Mouse (Mus musculus) liver, embryonic 15.5 days (tissue): Measurements from ENCODE around the gene Clic1. TPM values are rescaled to one million over a fixed set of nuclear protein-coding genes. Genes with fewer than 3 reads are reported as not detected.

Experiments
- ATAC-seq: fragments of 200-750 bp; cut with Nextera tagmentation; 2 replicates; pipeline ENCODE4 v1.8.0; 2017; ENCODE audit warnings: moderate number of reproducible peaks, mild to moderate bottlenecking, moderate library complexity; ENCODE audit not compliant: insufficient read depth
- H3K27ac ChIP-seq: fragments of 300-500 bp; sonication (generic); replicated peaks from 2 replicates; pipeline ENCODE4 v1.5.1; 2015; ENCODE audit warnings: mild to moderate bottlenecking, inconsistent platforms
- H3K27me3 ChIP-seq: fragments of 300-500 bp; sonication (generic); 2 replicates; pipeline ENCODE4 v1.6.1; 2015; ENCODE audit warnings: mild to moderate bottlenecking, inconsistent platforms
- H3K36me3 ChIP-seq: fragments of 300-500 bp; sonication (generic); replicated peaks from 2 replicates; pipeline ENCODE4 v1.6.1; 2015; ENCODE audit warnings: moderate library complexity, mild to moderate bottlenecking, inconsistent platforms
- H3K4me1 ChIP-seq: fragments of 300-500 bp; sonication (generic); replicated peaks from 2 replicates; pipeline ENCODE4 v1.6.1; 2015; ENCODE audit warnings: inconsistent platforms
- H3K4me2 ChIP-seq: fragments of 300-500 bp; sonication (generic); 2 replicates; pipeline ENCODE4 v1.6.1; 2015; ENCODE audit warnings: moderate library complexity, mild to moderate bottlenecking, inconsistent platforms
- H3K4me3 ChIP-seq: fragments of 300-500 bp; sonication (generic); replicated peaks from 2 replicates; pipeline ENCODE4 v1.5.1; 2015; ENCODE audit warnings: mild to moderate bottlenecking, inconsistent platforms
- H3K9ac ChIP-seq: fragments of 300-500 bp; sonication (generic); 2 replicates; pipeline ENCODE4 v1.6.1; 2015; ENCODE audit warnings: moderate library complexity, mild to moderate bottlenecking, inconsistent platforms
- H3K9me3 ChIP-seq: fragments of 300-500 bp; sonication (generic); replicated peaks from 2 replicates; pipeline ENCODE4 v1.6.1; 2016; ENCODE audit warnings: inconsistent platforms
- WGBS: fragments of 180-500 bp; shearing (Covaris S2); methylation state at CpG from one replicate; pipeline ENCODE4 v1.1.7; 2015; ENCODE audit warnings: mixed read lengths; ENCODE audit not compliant: insufficient replicate concordance; 5-methylcytosine and 5-hydroxymethylcytosine counted together
- polyA plus RNA-seq: library from polyadenylated mRNA; unstranded; fragments of >200 nt; fragmentation: Nextera tagmentation; extraction: Ambion mirVana; gene quantifications from 2 replicates; pipeline ENCODE4 v1.2.1, GENCODE M21; 2015

Clic1 gene
- polyA plus RNA-seq, 1 experiment from 2014 or later: 122 TPM

DNA sequence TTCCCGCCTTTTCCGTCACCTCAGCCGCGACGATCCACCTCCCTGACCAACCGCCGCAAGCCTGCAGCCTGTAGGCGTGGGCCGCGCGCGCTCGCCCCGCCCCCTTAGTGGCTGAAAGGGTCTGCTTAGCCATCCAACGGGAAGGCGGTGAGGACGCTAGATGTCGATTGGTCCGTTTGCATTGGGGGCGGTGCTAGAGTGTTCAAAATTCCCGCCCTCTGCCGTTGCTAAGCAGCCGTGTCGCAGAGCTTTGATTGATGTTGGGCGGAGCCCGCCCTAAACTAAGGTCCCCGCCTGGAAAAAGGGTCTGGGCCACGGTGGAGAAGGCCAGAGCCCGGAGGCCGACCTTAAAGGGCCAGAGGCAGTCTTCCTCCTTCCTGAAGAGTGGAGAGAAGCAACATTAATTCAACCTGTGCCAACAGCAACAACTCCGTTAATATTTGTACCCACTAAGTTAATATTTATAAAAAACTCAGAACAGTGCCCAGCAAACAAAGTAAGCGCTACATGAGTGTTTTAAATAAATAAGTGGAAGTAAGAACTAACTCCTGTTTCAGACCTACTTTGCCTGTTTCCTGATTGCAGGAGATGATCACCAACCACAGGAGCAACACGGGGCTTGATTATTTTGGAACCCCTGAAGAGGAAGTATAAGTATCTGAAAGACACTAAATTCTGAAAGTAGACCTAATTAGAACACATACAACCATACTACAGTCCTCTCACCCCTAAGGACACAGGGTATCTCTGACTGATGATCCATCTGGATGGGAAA lies 2.9 kb upstream of the Clic1 start, which contains the start of gene Msh5:
Msh5 (minus strand) TSS at position 65 of the 775 bp plus-strand sequence.
- peak; percentile 87 for ATAC-seq
- H3K36me3 ChIP-seq: no peaks in the 10 kb centered on the region
- 2% methylated on average over 33 of the region's 33 CpGs for WGBS
- peak within 1 kb of the TSS; percentile 98 for H3K4me2 ChIP-seq
- H3K4me1 ChIP-seq: peaks cover 91% of the 10 kb centered on the region
- no peaks in the 10 kb centered on the region for H3K27me3 ChIP-seq
- H3K9ac ChIP-seq: peak within 1 kb of the TSS; percentile 88
- no peaks in the 10 kb centered on the region for H3K9me3 ChIP-seq
- H3K4me3 ChIP-seq: peak within 1 kb of the TSS; percentile 72
- H3K27ac ChIP-seq: peak within 1 kb of the TSS; percentile 91

DNA sequence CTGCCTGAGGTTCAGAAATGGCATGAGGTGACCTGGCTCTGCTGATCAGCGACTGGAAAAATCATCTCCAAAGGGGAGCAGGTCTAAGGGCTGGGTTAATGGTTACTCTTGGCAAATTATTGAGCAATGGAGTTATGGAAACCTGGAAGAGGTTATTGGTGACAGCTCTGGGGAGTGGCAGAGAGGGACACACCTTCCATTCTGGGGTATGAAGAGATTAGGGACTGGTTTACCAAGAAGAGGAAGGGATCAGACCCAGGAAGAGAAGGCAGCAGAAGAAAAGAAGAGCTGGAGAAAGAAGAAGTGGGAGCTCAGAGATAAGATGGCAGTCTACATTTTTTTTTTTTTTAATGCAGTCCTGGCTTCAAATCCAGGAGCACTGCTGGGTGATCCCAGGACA lies 2.1 kb upstream of the Clic1 start:
- H3K27ac ChIP-seq: peak overlapping the region; percentile 91
- peak overlapping the region; percentile 98 for H3K4me2 ChIP-seq
- no peak for ATAC-seq
- no peaks in the 10 kb centered on the region for H3K9me3 ChIP-seq
- H3K9ac ChIP-seq: peak overlapping the region; percentile 51
- H3K4me3 ChIP-seq: peak overlapping the region; percentile 72
- peaks cover 94% of the 10 kb centered on the region for H3K4me1 ChIP-seq
- WGBS: 10% methylated on average over 1 of the region's 1 CpGs
- H3K27me3 ChIP-seq: no peaks in the 10 kb centered on the region
- peaks cover 8% of the 10 kb centered on the region for H3K36me3 ChIP-seq

DNA sequence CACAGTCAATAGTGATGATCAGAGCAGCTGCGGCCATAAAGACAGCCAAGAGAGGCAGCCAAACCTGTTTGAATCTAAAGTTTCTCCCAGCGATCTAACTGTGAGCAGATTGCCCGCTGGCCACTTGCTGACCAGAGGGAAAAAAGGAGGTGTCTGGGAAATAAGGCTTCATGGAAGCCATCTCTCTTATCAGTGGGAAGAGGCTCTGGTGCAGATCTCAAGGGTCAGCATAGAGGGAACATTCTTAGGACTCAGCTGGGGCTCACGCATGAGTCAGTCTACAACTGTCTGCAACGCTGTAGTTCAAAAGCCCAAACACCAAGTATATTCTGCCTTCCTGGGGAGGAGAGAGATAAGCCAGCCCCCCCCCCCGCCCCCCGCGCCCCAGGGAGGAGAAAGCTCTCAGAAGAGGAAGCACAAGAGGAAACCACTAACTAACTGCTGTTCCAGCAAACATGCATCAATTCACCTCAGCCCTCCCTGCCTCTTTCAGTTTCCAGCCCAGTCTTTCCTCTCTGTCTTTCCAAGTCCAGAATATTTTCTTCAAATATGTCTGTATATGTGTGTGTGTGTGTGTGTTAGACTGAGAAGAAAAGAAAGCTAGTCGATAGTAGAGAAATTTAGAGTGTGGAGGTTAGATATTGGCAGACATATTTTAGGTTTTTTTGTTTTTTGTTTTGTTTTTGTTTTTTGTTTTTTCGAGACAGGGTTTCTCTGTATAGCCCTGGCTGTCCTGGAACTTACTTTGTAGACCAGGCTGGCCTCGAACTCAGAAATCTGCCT lies 1.4 kb upstream of the Clic1 start:
- Histone ChIP-seq H3K4me1 (peaks cover 98% of the 10 kb centered on the region), H3K9me3 (no peaks in the 10 kb centered on the region), H3K4me2 (peak overlapping the region; percentile 98), H3K36me3 (peaks cover 14% of the 10 kb centered on the region), H3K27me3 (no peaks in the 10 kb centered on the region), H3K4me3 (peak overlapping the region; percentile 37), H3K27ac (peak overlapping the region; percentile 91), H3K9ac (peak overlapping the region; percentile 51)
- no peak for ATAC-seq
- WGBS: 5% methylated on average over 11 of the region's 11 CpGs

DNA sequence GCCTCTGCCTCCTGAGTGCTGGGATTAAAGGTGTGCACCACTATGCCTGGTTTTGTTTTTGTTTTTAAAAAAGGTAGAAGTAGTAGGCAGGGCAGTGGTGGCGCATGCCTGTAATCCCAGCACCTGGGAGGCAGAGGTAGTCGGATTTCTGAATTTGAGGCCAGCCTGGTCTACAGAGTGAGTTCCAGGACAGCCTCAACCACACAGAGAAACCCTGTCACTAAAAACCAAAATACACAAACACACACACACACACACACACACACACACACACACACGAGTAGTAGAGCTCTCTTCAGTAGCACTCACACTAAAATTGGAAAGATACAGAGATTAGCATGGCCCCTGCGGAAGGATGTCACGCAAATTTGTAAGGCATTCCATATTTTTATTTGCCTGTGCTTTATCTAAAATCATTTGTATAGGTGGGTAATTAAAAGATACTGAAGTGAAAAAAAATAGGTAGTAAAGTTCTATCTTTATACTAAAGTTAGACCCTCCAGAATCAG lies 780 bp upstream of the Clic1 start:
- Histone ChIP-seq H3K27ac (peak overlapping the region; percentile 91), H3K4me3 (peak overlapping the region; percentile 72; the same call in 1 of the 2 replicates), H3K36me3 (peaks cover 21% of the 10 kb centered on the region), H3K27me3 (no peaks in the 10 kb centered on the region), H3K4me1 (peaks cover 92% of the 10 kb centered on the region), H3K4me2 (peak overlapping the region; percentile 98), H3K9me3 (no peaks in the 10 kb centered on the region), H3K9ac (0 out of 2 replicates have a peak overlapping the region, but pooled peaks have one; percentile 12)
- no peak for ATAC-seq
- 32% methylated on average over 5 of the region's 5 CpGs for WGBS

DNA sequence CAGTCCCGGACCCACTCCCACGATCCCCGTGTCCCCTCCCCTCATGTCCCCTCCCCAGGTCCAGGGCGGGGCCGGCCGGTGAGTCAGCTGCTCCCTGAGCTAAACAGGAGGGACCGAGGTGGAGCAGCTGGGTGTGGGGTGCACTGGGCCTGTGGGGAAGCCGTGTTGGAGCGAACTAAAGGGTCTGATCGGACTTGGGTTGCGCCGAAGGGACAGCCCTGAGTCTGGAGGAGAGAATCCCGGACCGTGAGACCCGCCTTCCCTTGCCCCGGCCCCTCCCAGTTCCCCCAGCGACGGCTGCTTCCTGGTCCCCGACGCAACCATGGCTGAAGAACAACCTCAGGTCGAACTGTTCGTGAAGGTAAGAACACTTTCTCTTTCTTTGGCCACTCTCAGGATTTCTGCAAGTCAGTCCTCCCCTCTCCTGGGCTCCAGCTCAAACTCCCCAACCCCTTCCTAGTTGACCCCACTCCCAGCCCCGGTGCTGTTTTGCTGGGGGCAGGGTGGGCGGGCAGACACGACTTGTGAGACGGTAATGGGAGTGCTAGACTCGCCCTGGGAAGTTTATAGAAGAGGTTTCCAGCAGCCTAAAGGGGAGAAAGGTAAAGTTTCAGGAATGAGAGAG lies 472 bp downstream of the Clic1 start:
- H3K27me3 ChIP-seq: no peaks in the 10 kb centered on the region
- H3K4me3 ChIP-seq: peak overlapping the region; percentile 72
- under 1% methylated on average over 27 of the region's 27 CpGs for WGBS
- H3K4me2 ChIP-seq: peak overlapping the region; percentile 98
- peak; percentile 23 for ATAC-seq
- H3K9ac ChIP-seq: peak overlapping the region; percentile 87
- H3K27ac ChIP-seq: peak overlapping the region; percentile 91
- peaks cover 33% of the 10 kb centered on the region for H3K36me3 ChIP-seq
- H3K4me1 ChIP-seq: peaks cover 82% of the 10 kb centered on the region
- H3K9me3 ChIP-seq: no peaks in the 10 kb centered on the region

DNA sequence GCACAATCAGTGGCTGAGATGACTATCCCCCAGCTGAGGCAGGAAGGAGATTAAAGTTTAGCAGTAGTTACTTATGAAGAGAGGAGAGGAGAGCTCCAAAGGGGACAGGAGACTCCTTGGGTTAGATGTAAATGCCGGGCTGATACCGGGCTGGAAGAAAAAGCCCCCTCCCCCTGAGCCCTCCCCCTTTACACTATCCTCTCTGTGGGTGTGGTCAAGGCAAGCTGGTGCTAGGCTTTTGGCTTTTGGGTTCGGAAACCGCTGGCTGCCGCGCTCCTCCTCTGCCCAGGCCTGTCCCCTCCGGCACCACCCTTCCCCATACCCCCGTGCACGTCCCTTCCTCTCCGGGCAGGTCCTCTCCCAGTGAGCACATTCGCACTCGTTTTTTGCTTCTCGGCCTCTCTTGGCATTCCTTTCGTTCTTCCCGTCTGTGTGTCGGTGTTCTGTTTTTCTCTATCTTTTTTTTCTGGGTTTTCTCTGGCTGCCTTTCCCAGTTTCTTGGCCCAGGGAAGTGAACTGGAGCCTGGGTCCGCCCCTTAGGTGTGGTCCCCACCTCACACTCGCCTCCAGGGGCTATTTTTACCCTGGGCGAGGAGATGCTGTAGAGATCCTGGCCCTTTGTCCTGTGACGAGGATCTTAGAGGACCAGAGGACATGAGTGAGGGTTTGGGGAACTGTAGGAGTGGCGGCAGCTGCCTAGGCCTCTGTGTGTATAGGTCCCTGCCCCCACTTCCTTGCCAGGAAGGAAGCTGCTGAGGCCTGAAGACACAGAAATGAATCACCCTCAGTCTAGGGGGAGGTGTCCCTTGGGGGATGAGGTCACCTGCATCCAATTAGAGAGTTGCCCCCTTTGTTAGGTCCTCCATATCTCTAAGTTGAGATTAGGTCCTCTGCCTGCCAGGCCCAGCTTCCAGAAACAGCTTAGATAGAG lies 1.7 kb downstream of the Clic1 start:
- Histone ChIP-seq H3K4me2 (peak overlapping the region; percentile 98), H3K4me1 (peaks cover 81% of the 10 kb centered on the region), H3K27me3 (no peaks in the 10 kb centered on the region), H3K36me3 (peaks cover 45% of the 10 kb centered on the region), H3K9me3 (no peaks in the 10 kb centered on the region), H3K4me3 (peak overlapping the region; percentile 72), H3K27ac (peak overlapping the region; percentile 91), H3K9ac (peak overlapping the region; percentile 87)
- peak; percentile 44; the same call in 1 of the 2 replicates for ATAC-seq
- 2% methylated on average over 21 of the region's 21 CpGs for WGBS

DNA sequence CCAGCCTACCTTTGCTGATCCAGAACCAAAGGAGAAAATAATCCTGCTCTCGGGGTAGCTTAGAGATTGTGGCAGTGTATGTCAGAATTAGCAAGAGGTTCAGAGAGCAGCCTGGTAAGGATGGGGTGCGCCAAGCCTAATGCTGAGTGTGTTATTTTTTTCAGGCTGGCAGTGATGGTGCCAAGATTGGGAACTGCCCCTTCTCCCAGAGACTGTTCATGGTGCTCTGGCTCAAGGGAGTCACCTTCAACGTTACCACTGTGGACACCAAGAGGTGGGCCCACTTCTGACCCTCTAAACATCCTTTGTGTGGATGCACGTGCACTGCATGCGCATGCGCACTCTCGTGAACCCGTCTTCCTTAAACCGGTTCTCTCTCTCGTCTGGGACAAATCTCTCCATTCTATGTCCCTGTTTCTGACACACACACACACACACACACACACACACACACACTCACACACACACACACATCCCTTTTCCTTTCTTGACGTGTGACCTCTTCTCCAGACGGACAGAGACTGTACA lies 2.6 kb downstream of the Clic1 start:
- no peak for ATAC-seq
- H3K27me3 ChIP-seq: no peaks in the 10 kb centered on the region
- H3K9me3 ChIP-seq: no peaks in the 10 kb centered on the region
- H3K4me2 ChIP-seq: peak overlapping the region; percentile 98
- 81% methylated on average over 12 of the region's 12 CpGs for WGBS
- H3K4me3 ChIP-seq: peak overlapping the region; percentile 72
- H3K36me3 ChIP-seq: peaks cover 52% of the 10 kb centered on the region
- H3K4me1 ChIP-seq: peaks cover 76% of the 10 kb centered on the region
- H3K9ac ChIP-seq: peak overlapping the region; percentile 87
- H3K27ac ChIP-seq: peak overlapping the region; percentile 91

DNA sequence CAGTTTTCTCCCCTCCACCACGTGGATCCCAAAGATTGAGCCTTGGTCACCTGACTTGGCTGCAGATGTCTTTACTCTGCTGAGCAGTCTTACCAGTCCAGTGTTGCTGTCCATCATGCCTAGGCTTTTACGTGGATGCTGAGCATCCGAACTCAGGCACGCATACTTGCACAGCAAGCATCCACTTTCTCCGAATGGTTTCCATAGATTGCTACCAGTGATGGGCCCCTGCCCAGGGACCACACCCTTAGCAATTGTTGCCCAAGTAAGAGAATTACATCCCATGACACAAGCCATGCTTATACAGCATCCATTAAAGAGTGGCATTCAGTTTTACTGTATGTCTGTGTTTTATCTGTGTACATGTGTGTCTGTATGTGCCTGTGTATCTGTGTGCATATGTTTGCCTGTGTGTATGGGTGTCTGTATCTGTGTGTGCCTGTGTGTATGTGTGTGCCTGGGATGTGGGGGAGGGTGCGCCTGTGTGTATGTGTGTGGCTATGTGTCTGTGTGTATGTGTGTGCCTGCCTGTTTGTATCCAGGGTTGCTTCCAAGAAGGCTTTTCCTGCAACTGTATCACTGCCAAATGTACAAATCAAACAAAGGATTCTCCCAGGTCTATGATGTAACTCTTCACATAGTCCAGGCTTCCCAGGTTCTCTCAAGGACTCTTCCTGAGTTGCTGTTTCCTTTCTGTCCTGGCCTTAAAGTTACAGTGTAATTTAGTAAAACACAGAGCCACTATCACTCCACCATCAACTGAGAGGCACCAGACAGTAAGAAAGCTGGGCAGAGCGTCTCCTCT lies 6.1 kb downstream of the Clic1 start:
- H3K4me2 ChIP-seq: no peak overlapping the region
- H3K27ac ChIP-seq: no peak overlapping the region
- H3K9ac ChIP-seq: no peak overlapping the region
- WGBS: 77% methylated on average over 7 of the region's 7 CpGs
- H3K9me3 ChIP-seq: no peaks in the 10 kb centered on the region
- ATAC-seq: no peak
- peaks cover 77% of the 10 kb centered on the region for H3K4me1 ChIP-seq
- H3K36me3 ChIP-seq: peaks cover 65% of the 10 kb centered on the region
- peaks cover 8% of the 10 kb centered on the region; the same call in 1 of the 2 replicates for H3K27me3 ChIP-seq
- H3K4me3 ChIP-seq: no peak overlapping the region

DNA sequence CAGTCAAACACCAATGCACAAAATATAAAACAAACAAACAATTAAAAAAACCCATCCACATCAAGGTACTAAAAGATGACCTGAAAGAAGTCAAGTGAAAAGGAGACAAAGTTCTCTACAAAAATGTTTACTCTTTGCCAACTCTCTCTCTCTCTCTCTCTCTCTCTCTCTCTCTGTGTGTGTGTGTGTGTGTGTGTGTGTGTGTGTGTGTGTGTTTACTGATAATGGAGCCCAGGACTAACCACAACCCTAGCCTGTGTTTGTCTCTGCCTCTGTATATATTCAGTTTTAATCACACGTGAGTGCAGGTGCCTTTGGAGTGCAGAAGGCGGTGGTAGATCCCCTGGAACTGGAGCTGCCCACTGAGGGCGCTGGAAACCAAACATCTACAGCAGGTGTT lies 7.3 kb downstream of the Clic1 start:
- H3K4me1 ChIP-seq: peaks cover 71% of the 10 kb centered on the region
- ATAC-seq: no peak
- H3K27me3 ChIP-seq: peaks cover 16% of the 10 kb centered on the region; the same call in 1 of the 2 replicates
- H3K9me3 ChIP-seq: no peaks in the 10 kb centered on the region
- no peak overlapping the region for H3K4me2 ChIP-seq
- no peak overlapping the region for H3K4me3 ChIP-seq
- peaks cover 63% of the 10 kb centered on the region for H3K36me3 ChIP-seq
- H3K27ac ChIP-seq: 0 out of 2 replicates have a peak overlapping the region, but pooled peaks have one; percentile 3
- no peak overlapping the region for H3K9ac ChIP-seq
- WGBS: 23% methylated on average over 3 of the region's 3 CpGs
